Mouse (Mus musculus) liver, embryonic 15.5 days (tissue): Measurements from ENCODE around the gene Vac14. TPM values are rescaled to one million over a fixed set of nuclear protein-coding genes. Genes with fewer than 3 reads are reported as not detected.

Experiments used
- ATAC-seq: fragments of 200-750 bp; cut with Nextera tagmentation; 2 replicates; pipeline ENCODE4 v1.8.0; 2017; ENCODE audit warnings: moderate number of reproducible peaks, mild to moderate bottlenecking, moderate library complexity; ENCODE audit not compliant: insufficient read depth
- H3K27ac ChIP-seq: fragments of 300-500 bp; sonication (generic); replicated peaks from 2 replicates; pipeline ENCODE4 v1.5.1; 2015; ENCODE audit warnings: mild to moderate bottlenecking, inconsistent platforms
- H3K27me3 ChIP-seq: fragments of 300-500 bp; sonication (generic); 2 replicates; pipeline ENCODE4 v1.6.1; 2015; ENCODE audit warnings: mild to moderate bottlenecking, inconsistent platforms
- H3K36me3 ChIP-seq: fragments of 300-500 bp; sonication (generic); replicated peaks from 2 replicates; pipeline ENCODE4 v1.6.1; 2015; ENCODE audit warnings: moderate library complexity, mild to moderate bottlenecking, inconsistent platforms
- H3K4me1 ChIP-seq: fragments of 300-500 bp; sonication (generic); replicated peaks from 2 replicates; pipeline ENCODE4 v1.6.1; 2015; ENCODE audit warnings: inconsistent platforms
- H3K4me2 ChIP-seq: fragments of 300-500 bp; sonication (generic); 2 replicates; pipeline ENCODE4 v1.6.1; 2015; ENCODE audit warnings: moderate library complexity, mild to moderate bottlenecking, inconsistent platforms
- H3K4me3 ChIP-seq: fragments of 300-500 bp; sonication (generic); replicated peaks from 2 replicates; pipeline ENCODE4 v1.5.1; 2015; ENCODE audit warnings: mild to moderate bottlenecking, inconsistent platforms
- H3K9ac ChIP-seq: fragments of 300-500 bp; sonication (generic); 2 replicates; pipeline ENCODE4 v1.6.1; 2015; ENCODE audit warnings: moderate library complexity, mild to moderate bottlenecking, inconsistent platforms
- H3K9me3 ChIP-seq: fragments of 300-500 bp; sonication (generic); replicated peaks from 2 replicates; pipeline ENCODE4 v1.6.1; 2016; ENCODE audit warnings: inconsistent platforms
- WGBS: fragments of 180-500 bp; shearing (Covaris S2); methylation state at CpG from one replicate; pipeline ENCODE4 v1.1.7; 2015; ENCODE audit warnings: mixed read lengths; ENCODE audit not compliant: insufficient replicate concordance; 5-methylcytosine and 5-hydroxymethylcytosine counted together
- polyA plus RNA-seq: library from polyadenylated mRNA; unstranded; fragments of >200 nt; fragmentation: Nextera tagmentation; extraction: Ambion mirVana; gene quantifications from 2 replicates; pipeline ENCODE4 v1.2.1, GENCODE M21; 2015

Vac14 gene
- polyA plus RNA-seq, 1 experiment from 2014 or later = 12.5 TPM

DNA sequence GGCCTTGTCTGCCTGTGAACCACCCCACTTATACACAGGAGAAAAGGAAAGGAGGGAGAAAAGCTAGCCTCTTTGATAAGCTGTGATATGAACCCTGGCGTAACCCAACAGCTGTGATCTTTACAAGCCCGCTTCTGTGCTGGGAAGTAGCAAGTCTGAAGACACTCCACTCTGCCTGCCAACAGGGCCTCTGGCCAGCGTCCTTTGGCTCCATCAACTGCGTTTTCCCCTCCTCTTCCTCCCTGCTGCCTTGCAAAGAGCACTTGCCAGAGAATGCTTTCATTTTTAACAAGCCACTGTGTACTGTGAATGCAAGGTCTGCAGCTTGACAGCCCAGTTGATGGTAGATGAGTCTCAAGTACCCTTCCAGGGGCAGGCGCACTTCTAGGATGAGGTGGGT lies 69.3 kb downstream of the Vac14 start:
- H3K9me3 ChIP-seq = no peaks in the 10 kb centered on the region
- H3K36me3 ChIP-seq = peaks cover 32% of the 10 kb centered on the region
- no peak overlapping the region for H3K27ac ChIP-seq
- H3K4me1 ChIP-seq = no peaks in the 10 kb centered on the region; the same call in 1 of the 2 replicates
- no peak overlapping the region for H3K4me2 ChIP-seq
- no peak for ATAC-seq
- no peak overlapping the region for H3K9ac ChIP-seq
- no peak overlapping the region for H3K4me3 ChIP-seq
- no peaks in the 10 kb centered on the region for H3K27me3 ChIP-seq
- WGBS = 70% methylated on average over 5 of the region's 5 CpGs

GRCm38 (mm10) chr8:110689961-110690360 lies 71.6 kb downstream of the Vac14 start:
- H3K36me3 ChIP-seq = peaks cover 17% of the 10 kb centered on the region
- ATAC-seq = peak; percentile 64
- H3K9me3 ChIP-seq = no peaks in the 10 kb centered on the region
- H3K27ac ChIP-seq = no peak overlapping the region
- H3K9ac ChIP-seq = no peak overlapping the region
- no peak overlapping the region for H3K4me3 ChIP-seq
- no peaks in the 10 kb centered on the region for H3K27me3 ChIP-seq
- WGBS = 38% methylated on average over 9 of the region's 9 CpGs
- no peak overlapping the region for H3K4me2 ChIP-seq
- no peaks in the 10 kb centered on the region; the same call in 1 of the 2 replicates for H3K4me1 ChIP-seq

DNA sequence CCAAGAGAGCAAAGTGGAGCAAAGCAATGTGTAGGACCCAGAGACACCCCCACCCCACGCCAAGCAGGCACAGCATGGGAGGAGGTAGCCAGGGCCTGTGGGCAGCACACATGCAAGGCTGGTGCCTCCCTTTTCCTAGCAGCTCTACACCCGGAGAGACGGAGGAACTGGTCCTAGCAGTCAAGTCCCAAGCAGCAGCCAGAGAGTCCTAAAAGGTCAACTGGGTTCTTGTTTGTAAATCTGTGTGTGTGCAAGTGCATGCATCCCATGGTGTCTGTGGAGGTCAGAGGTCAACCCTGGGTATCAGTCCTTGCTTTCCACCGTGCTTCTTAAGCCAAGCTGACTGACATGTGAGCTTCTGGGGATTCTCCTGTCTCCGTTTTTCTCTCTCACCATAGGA lies 75.8 kb downstream of the Vac14 start:
- no peaks in the 10 kb centered on the region for H3K27me3 ChIP-seq
- no peak overlapping the region for H3K27ac ChIP-seq
- no peak overlapping the region for H3K4me3 ChIP-seq
- no peaks in the 10 kb centered on the region for H3K4me1 ChIP-seq
- no peak overlapping the region for H3K9ac ChIP-seq
- WGBS = 71% methylated on average over 5 of the region's 5 CpGs
- peaks cover 15% of the 10 kb centered on the region for H3K36me3 ChIP-seq
- ATAC-seq = no peak
- H3K4me2 ChIP-seq = no peak overlapping the region
- H3K9me3 ChIP-seq = no peaks in the 10 kb centered on the region

DNA sequence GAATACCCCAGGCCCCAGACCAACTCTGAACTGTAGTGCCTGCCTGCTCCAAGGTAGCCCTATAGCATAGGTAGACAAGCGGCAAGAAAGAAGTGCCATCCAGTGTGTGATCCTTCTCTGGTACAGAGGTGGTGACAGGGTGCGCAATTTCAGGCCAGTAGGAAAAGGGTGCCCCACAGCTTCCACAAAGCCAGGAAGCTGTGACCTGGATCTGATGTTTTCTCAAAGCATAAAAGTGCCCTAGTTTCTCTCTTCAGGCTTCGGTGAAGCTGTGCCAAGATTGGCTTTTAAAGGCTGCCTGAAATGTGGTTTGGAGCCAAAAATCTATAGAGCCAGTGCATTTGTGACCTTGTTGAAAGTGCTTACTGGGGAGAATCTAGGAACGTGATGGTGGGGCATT lies 76.4 kb downstream of the Vac14 start:
- no peak overlapping the region for H3K27ac ChIP-seq
- no peak overlapping the region for H3K9ac ChIP-seq
- 73% methylated on average over 4 of the region's 4 CpGs for WGBS
- H3K27me3 ChIP-seq = no peaks in the 10 kb centered on the region
- H3K4me1 ChIP-seq = no peaks in the 10 kb centered on the region
- ATAC-seq = no peak
- peaks cover 15% of the 10 kb centered on the region for H3K36me3 ChIP-seq
- H3K4me2 ChIP-seq = no peak overlapping the region
- H3K9me3 ChIP-seq = no peaks in the 10 kb centered on the region
- no peak overlapping the region for H3K4me3 ChIP-seq

DNA sequence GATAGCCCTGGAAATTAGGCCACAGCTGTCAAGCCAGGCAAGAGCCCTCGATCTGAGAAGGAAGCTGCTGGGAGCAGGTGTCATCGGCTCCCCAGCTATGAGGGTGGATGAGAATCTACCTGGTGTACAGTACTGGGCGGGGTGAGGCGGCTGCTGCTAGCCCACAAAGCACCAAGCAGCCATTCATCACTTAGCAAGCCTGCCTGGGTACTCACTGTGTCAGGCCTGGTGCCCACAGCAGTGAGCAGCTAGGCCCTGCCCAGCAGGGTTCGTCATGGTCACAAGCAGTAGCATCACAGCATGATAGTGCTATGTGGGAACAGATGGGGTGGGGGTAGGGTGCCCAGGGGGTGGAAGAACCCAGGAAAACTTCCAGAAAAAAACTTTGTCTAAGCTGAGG lies 77.0 kb downstream of the Vac14 start:
- Histone ChIP-seq H3K4me1 (no peaks in the 10 kb centered on the region), H3K27me3 (no peaks in the 10 kb centered on the region), H3K27ac (no peak overlapping the region), H3K9ac (no peak overlapping the region), H3K4me3 (no peak overlapping the region), H3K9me3 (no peaks in the 10 kb centered on the region), H3K36me3 (peaks cover 15% of the 10 kb centered on the region), H3K4me2 (no peak overlapping the region)
- no peak for ATAC-seq
- 71% methylated on average over 5 of the region's 5 CpGs for WGBS

DNA sequence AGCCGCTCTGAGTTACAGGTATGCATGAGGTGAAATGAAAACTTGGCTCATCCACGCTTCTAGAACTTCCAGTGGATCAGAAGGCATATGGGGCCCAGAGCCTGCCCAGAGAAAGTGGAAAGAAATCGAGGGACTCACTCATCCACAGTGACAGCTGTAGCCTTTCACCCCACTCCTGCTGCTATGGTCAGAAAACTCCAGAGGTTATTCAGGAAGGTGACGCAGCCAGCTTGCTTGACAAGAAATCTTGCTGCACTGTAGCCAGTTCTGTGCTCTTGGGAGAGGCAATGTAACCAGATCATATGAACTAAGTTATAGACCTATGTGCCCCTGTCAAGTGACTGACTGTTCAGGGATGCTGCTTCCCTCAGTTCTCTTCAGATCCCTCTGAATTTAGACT lies 77.7 kb downstream of the Vac14 start:
- no peaks in the 10 kb centered on the region for H3K9me3 ChIP-seq
- no peak overlapping the region for H3K27ac ChIP-seq
- H3K4me1 ChIP-seq = no peaks in the 10 kb centered on the region
- no peak overlapping the region for H3K9ac ChIP-seq
- H3K4me2 ChIP-seq = no peak overlapping the region
- H3K36me3 ChIP-seq = peaks cover 11% of the 10 kb centered on the region
- no peak overlapping the region for H3K4me3 ChIP-seq
- ATAC-seq = no peak
- WGBS = 58% methylated on average over 4 of the region's 4 CpGs
- no peaks in the 10 kb centered on the region for H3K27me3 ChIP-seq

GRCm38 (mm10) chr8:110697571-110697970 lies 79.2 kb downstream of the Vac14 start:
- Histone ChIP-seq H3K9ac (no peak overlapping the region), H3K27me3 (no peaks in the 10 kb centered on the region), H3K27ac (no peak overlapping the region), H3K36me3 (peaks cover 9% of the 10 kb centered on the region; the same call in 1 of the 2 replicates), H3K9me3 (no peaks in the 10 kb centered on the region), H3K4me1 (no peaks in the 10 kb centered on the region), H3K4me3 (no peak overlapping the region), H3K4me2 (no peak overlapping the region)
- WGBS = 77% methylated on average over 5 of the region's 5 CpGs
- ATAC-seq = no peak

DNA sequence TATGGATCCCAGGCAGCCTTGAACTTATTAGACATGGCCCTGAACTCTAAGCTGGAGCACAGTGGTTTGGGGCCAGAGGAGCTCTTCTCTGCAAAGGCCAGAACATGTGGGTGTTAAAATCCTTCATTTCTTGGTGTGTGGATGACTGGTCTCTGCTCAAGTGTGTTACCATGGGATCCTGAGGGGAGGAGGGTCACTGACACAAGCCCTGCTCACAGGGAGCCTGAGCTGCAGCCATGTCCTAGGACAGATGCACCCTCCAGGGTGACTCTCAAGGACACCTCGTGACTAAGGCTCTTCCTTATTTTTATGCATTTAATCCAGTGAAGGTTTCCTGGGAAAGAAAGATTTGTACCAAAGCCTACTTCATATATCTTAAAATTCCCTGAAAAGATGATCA lies 79.7 kb downstream of the Vac14 start:
- WGBS = 50% methylated on average over 1 of the region's 1 CpGs
- Histone ChIP-seq H3K9me3 (no peaks in the 10 kb centered on the region), H3K4me2 (no peak overlapping the region), H3K27ac (no peak overlapping the region), H3K4me1 (no peaks in the 10 kb centered on the region), H3K36me3 (peaks cover 9% of the 10 kb centered on the region; the same call in 1 of the 2 replicates), H3K4me3 (no peak overlapping the region), H3K9ac (no peak overlapping the region), H3K27me3 (no peaks in the 10 kb centered on the region)
- ATAC-seq = no peak

DNA sequence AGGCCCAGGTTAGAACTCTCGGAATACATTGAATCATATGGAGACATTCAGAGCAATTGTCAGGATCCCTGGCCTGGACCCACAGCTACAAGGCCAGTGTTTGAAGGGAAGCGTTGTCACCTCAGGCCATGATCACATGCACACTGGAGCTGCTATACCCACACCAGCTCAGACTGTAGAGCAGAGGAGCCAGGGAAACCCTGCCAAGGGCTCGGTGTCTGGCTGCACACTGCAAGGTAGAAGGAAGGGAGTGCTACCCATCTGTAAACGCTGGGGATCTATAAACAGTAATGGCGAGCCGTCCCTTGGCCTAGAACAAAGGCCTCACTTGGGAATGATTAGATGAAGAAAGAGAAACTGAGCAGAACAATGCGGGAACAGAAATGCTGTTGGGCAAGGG lies 81.1 kb downstream of the Vac14 start:
- Histone ChIP-seq H3K27ac (no peak overlapping the region), H3K36me3 (peaks cover 5% of the 10 kb centered on the region; the same call in 1 of the 2 replicates), H3K4me3 (no peak overlapping the region), H3K27me3 (no peaks in the 10 kb centered on the region), H3K4me2 (no peak overlapping the region), H3K9ac (no peak overlapping the region), H3K9me3 (no peaks in the 10 kb centered on the region), H3K4me1 (no peaks in the 10 kb centered on the region)
- ATAC-seq = no peak
- WGBS = 79% methylated on average over 7 of the region's 7 CpGs

- no peak for ATAC-seq
- 67% methylated on average over 2 of the region's 2 CpGs for WGBS
- Histone ChIP-seq H3K4me2 (no peak overlapping the region), H3K4me3 (no peak overlapping the region), H3K9ac (no peak overlapping the region), H3K27me3 (no peaks in the 10 kb centered on the region), H3K36me3 (peaks cover 5% of the 10 kb centered on the region; the same call in 1 of the 2 replicates), H3K4me1 (no peaks in the 10 kb centered on the region), H3K27ac (no peak overlapping the region), H3K9me3 (no peaks in the 10 kb centered on the region)
These were observed 82.2 kb downstream of the Vac14 start for GRCm38 (mm10) chr8:110700561-110700960.

- no peaks in the 10 kb centered on the region for H3K27me3 ChIP-seq
- no peak overlapping the region for H3K9ac ChIP-seq
- no peak overlapping the region for H3K27ac ChIP-seq
- no peak for ATAC-seq
- H3K4me3 ChIP-seq = no peak overlapping the region
- H3K4me1 ChIP-seq = no peaks in the 10 kb centered on the region
- H3K9me3 ChIP-seq = no peaks in the 10 kb centered on the region
- H3K36me3 ChIP-seq = no peaks in the 10 kb centered on the region; the same call in 1 of the 2 replicates
- WGBS = 62% methylated on average over 9 of the region's 9 CpGs
- no peak overlapping the region for H3K4me2 ChIP-seq
These were observed 84.5 kb downstream of the Vac14 start for GRCm38 (mm10) chr8:110702636-110703459.
